Mouse (Mus musculus) 3T3-L1 (cell line): Measurements from ENCODE around the gene Efhd2.
A peak's percentile ranks its signal among the peaks of the same experiment; 100 is the strongest.

Source experiments
- DNase-seq: peaks from one replicate; pipeline ENCODE4 v3.0.0-alpha.2; 2015; ENCODE audit warnings: low read depth, low spot score

Efhd2 gene

GRCm38 (mm10) chr4:141881289-141881914 lies 6.7 kb upstream of the Efhd2 start:
- no peak for DNase-seq

DNA sequence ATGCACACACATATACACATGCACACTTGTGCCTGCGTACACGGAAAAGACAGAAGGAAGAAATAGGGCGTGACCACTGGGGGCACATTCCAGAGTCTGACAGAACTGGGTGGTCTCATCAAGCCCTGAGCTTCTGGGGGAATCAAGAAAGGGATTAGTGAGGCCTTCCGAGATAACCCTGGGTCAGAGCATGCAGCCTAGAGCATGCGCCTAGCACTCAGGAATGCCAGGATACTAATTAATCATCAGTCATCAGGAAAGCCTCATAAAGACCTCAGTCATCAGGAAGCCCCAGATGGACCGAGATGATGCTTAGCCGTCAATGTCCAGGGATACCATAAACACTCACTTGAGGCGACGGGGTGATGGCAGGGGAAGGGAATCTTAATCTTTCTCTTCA lies 5.2 kb upstream of the Efhd2 start:
- DNase-seq = no peak

DNA sequence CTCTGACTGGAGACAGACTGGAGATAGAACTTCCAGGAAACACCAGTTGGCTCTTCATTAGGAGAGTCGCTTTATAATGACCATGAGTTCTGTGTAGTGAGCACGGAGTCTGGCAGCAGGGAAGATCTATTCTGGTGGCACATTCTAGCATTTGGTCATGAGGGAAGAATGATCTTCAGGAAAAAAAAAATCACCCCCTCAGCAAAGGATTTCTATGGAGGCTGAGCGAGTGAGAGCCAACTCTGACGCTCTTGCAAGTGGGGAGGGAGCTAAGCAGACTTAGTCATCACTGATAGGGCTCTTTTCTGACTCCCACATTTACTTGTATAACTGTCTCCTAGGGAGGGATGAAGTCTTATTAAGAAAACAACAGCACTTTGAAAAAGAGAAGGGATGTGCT lies 4.4 kb upstream of the Efhd2 start:
- no peak for DNase-seq

DNA sequence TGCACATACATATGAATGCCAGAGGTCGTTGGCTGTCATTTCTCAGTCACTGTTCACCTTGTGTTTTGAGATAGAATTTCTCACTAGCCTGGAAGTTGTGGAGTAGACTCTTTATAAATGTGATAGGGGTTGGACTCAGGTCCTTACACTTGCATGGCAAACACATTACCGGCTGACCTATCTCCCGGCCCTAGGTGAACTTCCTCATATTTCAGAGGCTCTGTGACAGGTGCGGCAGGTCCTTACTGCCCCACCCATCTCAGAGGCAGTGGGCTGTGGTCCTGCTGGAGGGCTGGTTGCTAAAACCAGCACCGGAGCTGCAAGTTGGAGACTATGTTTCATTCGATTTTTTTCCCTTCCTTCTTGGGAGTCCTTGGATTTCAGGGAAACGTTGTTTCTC lies 3.9 kb upstream of the Efhd2 start:
- DNase-seq = no peak

DNA sequence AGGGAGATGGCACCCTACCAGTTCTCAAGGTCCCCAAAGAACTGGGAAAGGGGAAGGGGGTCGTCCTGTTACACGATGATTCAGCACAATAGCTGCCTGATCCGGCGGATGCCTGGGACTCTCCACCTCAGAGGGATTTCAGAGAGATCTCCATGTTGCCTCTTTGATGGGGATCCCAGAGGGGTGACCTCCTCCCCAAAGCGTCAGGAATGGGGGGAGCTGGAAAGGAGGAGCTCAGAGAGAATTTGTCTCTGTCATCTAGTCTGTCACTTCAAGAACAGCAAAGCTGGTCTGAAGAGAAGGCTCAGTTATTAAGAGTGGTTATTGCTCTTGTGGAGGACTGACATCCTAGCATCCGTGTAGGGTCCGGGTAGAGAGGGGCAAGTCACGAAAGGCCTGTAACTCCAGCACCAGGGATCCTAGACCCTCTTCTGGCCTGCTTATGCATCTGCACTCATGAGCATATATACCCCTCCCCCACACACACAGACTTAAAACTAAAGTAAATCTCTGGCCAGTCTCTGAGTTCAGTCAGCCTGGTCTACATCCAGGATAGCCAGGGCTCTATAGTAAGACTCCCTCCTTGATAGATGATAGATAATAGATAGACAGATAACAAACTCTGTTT lies 875 bp upstream of the Efhd2 start:
- DNase-seq = no peak

DNA sequence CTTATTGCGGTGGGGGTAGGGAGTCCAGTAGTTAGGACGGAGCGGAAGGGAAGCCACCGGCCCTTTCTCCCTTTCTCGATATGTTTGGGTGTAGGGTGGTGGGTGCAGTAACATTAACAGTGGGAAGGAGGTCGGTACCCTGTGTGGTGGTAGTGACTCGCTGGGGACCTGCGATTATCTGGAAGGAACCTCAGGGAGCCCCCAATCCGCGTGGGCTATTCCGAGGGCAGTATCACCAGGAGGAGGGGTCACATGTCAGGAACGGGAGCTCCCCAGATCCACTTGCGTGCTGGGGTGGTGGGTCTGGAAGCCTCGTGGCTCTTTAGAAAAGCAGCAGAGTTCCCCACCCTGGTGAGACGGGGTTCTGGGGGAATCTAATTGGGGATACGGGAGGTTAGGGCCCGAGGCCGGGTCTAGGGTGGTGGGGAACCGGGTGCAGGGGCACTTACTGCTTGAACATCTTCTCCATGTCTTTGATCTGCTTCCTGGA lies 564 bp downstream of the Efhd2 start:
- peak; percentile 11 for DNase-seq

GRCm38 (mm10) chr4:141872977-141873376 lies 1.7 kb downstream of the Efhd2 start:
- DNase-seq = no peak

DNA sequence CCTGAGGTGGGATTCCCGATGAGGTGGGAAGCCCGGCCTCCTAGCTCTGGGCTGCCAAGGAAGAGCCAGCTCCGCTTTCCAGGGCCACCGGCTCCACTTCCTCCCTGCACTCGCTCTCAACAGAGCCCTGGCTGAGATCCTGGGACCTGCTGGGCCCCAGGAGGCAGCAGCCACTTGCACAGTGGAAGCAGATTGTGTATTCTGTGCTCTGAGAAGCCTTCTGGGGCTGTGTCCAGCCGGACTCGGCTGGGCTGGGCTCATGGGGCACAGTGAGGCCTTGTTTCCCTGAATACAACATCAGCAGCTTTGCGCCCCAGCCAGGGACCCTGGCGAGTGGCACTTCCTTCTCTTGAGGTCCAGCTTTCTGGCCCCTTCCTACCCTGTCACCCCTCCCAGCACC lies 2.8 kb downstream of the Efhd2 start:
- no peak for DNase-seq

DNA sequence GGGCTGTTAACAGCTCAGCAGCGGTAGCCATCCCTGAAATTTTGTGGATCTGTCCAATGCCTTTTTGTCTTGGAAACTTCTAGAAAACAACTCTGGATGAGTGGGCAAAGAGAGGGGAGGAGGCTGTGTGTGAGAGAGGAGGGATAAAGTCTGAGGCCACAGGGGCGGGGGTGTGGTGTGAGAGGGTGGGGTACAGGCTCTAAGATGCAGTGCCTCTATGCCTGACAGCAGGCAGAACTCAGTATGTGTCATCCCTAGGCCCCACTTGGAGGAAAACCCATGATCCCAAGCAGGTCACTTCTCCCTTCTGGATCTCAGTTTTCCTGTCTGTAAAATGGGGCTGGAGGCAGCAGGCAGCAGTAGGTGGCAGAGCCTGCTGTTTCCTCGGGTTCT lies 3.4 kb downstream of the Efhd2 start:
- no peak for DNase-seq

DNA sequence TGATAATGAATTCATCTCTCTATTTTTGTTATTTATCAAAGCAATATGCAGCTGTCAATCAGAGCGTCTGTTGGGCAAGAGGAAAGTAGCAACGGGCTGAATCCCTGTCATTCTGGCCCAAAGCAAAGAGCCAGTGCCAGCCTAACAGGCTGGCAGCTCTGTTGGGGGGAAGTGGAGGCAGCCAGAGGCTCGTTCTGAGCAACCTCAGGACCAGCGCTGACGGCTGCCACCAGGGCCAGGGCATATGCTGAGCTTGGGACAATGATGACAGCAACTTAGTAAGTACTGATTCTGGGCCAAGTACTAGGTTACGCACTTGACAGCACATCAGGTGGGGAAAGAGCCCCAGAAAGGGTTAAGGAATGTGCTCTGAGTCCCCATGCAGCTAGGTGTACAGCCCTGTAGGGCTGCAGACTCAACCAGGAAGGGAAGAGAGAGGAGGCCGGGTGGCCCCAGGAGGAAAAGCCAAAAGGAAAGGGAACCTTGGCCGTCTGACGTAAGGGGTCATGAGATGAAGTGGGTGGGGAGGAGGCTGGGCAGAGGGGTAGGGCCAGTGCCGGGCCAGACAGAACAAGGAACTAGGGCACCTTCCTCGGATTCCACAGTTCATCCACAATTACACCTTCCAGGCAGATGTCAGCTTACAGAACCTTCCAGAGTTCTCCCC lies 3.9 kb downstream of the Efhd2 start:
- DNase-seq = no peak

DNA sequence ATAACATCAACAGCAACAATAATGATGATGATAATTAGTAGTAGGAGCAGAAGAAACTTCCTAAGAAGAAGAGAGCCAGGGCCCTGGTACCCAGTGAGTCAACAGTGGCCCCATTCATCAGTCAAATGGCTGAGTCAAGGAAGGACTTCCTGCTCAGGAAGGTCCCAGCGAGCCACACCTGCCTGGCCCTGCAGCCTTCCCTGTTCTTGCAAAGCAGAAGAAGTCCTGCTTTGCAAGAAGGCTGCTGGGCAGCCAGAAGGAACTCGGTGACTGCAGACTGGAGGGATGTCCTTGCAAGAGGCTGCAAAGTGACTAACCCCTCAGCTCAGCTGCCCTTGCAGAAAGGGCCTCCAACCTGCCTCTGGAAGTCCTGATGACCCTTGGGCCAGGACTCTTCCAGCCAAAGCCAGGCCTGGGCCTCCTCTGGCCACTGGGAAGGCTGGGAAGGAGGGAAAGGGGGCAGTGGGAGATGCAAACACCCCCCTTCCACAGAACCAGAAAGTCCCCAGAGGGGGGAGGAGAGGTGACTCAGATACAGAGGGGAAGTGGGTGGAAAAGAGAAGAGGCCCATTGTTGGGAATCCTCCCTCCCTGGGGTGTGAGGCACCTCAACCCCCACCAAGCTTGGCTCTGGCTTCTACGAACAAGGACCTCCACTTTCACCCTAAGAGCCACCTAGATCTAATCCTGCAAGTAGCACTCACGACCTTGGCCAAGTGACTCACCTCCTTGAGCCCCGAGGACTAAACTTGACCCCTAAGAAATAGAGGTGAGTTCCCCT lies 5.1 kb downstream of the Efhd2 start:
- DNase-seq = peak; percentile 13

DNA sequence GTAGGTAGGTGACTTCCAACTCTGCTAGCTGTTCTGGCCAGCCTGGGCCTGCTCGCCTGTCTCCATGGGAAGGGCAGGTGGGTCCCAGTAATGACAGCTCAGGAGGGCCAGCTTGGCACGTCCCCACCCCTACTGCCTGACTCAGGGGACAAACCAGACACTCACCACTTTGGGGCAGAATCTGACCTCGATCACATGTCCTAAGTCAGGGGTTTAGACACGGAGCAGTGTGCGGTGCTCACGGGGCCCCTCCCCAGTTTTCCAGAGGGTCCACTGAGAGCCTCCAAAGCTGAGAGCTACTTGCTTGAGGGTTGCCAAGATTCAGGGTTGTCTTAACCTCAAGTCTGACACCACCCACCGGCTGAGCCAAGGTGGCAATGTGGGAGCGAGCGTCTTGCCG lies 6.7 kb downstream of the Efhd2 start:
- DNase-seq = no peak

GRCm38 (mm10) chr4:141867498-141867897 lies 7.2 kb downstream of the Efhd2 start:
- DNase-seq = peak; percentile 17

- DNase-seq = peak; percentile 53
These were observed 7.7 kb downstream of the Efhd2 start for GRCm38 (mm10) chr4:141866933-141867490.

DNA sequence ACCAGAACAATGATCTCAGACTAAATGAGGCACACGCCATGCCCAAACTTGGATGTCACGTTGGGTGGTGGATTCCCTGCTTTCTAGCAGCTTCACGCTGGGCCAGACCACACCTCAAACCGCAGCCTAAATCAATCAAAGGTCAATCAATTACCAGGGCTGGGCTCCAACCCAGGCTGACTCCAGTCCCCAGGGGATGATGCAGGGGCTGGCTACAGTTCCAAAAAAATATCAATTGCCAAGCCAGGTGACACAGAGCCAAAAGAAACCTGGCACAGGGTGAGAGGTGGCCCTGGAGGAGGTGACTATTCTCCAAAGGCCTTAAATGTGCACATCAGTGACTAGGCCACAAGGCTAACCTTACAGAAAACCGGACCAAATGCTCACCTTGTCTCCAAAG lies 9.1 kb downstream of the Efhd2 start:
- no peak for DNase-seq

DNA sequence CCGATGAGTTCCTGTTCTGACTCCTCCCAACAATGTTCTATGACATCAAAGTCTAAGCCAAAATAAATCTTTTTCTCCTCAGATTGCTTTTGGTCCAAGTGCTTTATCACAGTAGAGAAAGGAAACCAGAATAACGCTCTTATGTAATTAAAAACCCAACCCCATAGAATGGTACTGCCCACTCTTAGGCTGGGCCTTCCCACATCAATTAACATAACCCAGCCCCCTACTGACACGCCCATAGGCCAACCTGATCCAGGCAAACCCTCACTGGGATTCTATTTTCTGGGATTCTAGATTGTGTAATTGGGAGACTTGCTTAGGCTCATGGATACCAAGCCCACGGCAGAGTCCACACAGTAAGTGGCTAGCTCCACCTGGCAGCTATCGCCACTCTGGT lies 9.7 kb downstream of the Efhd2 start:
- no peak for DNase-seq

GRCm38 (mm10) chr4:141864506-141864905 lies 10.2 kb downstream of the Efhd2 start:
- DNase-seq = no peak

DNA sequence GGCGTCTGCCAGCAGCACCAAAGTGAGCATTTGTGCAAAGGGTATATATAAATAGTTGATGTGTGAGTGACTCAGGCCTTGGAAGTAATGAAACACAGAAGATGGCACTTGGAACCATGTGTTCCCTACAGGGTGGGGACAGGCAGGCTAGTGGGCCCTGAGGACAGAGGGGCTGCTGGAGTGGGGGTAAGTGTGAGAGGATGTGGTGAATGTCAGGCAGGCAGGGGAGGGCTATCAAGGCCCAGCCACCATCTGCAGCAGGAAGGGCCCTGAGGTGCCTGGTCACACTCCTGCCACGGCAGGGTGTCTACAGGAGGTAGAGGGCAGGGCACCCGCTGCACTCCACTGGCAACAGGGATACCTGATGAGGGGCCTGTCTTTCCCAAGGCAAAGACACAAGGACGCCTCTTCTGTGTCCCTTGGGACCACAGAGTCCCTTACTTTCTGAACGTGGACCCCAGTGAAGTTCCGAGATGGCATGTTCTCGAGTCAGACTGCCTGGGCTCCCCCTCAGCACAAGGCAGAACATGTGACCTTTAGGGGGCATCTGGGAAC lies 10.9 kb downstream of the Efhd2 start:
- DNase-seq = no peak

GRCm38 (mm10) chr4:141862867-141863266 lies 11.9 kb downstream of the Efhd2 start:
- no peak for DNase-seq

DNA sequence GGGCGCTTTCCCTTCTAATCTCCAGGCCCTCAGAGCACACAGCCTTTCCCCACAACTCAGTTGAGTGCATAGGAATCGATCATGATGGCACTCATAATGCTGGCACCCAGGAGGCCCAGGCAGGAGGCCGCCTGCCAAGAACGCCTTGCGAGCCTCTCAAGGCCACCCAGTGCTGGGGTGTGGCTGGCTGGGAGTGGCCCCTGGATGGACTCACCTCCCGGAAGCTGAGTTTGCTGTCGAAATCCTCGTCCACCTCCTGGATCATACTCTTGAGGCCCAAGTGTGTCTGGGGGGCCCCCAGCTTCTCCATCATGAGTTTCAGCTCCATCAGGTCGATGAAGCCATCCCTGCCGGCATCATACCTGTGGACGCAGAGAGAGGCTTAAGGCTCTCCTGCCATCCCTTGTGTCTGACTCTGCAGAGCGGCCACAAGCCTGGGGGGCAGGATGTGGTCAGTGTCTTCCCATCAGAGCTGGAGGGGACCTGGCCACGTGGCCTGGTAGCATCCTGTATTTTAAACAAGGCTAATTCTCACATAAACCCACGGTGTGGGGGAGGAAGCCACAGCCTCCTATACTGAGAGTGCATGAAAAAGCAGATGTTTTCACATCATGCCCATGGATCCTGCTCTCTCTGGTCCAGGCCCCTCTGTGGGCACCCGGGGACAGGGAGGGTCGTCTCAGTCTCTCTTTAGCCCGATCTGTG lies 13.0 kb downstream of the Efhd2 start:
- DNase-seq = no peak

- no peak for DNase-seq
These were observed 14.4 kb downstream of the Efhd2 start for GRCm38 (mm10) chr4:141860246-141860841.
